Mouse (Mus musculus): ENCODE results near the gene Unc45b. TPM values are rescaled to one million over a fixed set of nuclear protein-coding genes. Genes with fewer than 3 reads are reported as not detected.
A peak's percentile ranks its signal among the peaks of the same experiment; 100 is the strongest.
"Not testable (repeated sequence)": the region's sequence is repeated elsewhere in the genome, so short reads cannot be mapped to it uniquely, and the experiment has no call there.

Unc45b gene
- polyA plus RNA-seq, 1 experiment from 2014 or later: 0.25 TPM

GRCm38 (mm10) chr11:82951865-82952611, 41.7 kb downstream of the Unc45b start:
- peaks cover 60% of the 10 kb centered on the region for H3K27me3 ChIP-seq
- no peaks in the 10 kb centered on the region for H3K36me3 ChIP-seq (ENCODE audit: poor library complexity, severe bottlenecking)
- no peak overlapping the region for H3K27ac ChIP-seq
- ATAC-seq: no peak
- no peaks in the 10 kb centered on the region for H3K9me3 ChIP-seq (replicated peaks)
- H3K4me1 ChIP-seq: no peaks in the 10 kb centered on the region
- H3K4me3 ChIP-seq: no peak overlapping the region
- 0 out of 2 replicates have a peak overlapping the region, but pooled peaks have one; percentile 9 for H3K4me2 ChIP-seq
- 0 out of 2 replicates have a peak overlapping the region, but pooled peaks have one; percentile 19 for H3K9ac ChIP-seq
- 13% methylated on average over 28 of the region's 28 CpGs for WGBS

GRCm38 (mm10) chr11:82952612-82953542, 42.5 kb downstream of the Unc45b start:
- H3K27ac ChIP-seq: no peak overlapping the region
- no peak for ATAC-seq
- H3K9ac ChIP-seq: no peak overlapping the region
- 71% methylated on average over 9 of the region's 9 CpGs for WGBS
- H3K27me3 ChIP-seq: peaks cover 60% of the 10 kb centered on the region
- no peaks in the 10 kb centered on the region for H3K4me1 ChIP-seq
- no peaks in the 10 kb centered on the region for H3K36me3 ChIP-seq (ENCODE audit: poor library complexity, severe bottlenecking)
- H3K4me3 ChIP-seq: no peak overlapping the region
- no peak overlapping the region for H3K4me2 ChIP-seq
- H3K9me3 ChIP-seq (replicated peaks): no peaks in the 10 kb centered on the region

GRCm38 (mm10) chr11:82954631-82955030, 44.3 kb downstream of the Unc45b start:
- 75% methylated on average over 6 of the region's 6 CpGs for WGBS
- peaks cover 53% of the 10 kb centered on the region for H3K27me3 ChIP-seq
- H3K27ac ChIP-seq: no peak overlapping the region
- H3K36me3 ChIP-seq (ENCODE audit: poor library complexity, severe bottlenecking): no peaks in the 10 kb centered on the region
- no peak overlapping the region for H3K4me3 ChIP-seq
- H3K4me2 ChIP-seq: no peak overlapping the region
- no peaks in the 10 kb centered on the region for H3K9me3 ChIP-seq (replicated peaks)
- no peak overlapping the region for H3K9ac ChIP-seq
- ATAC-seq: no peak
- no peaks in the 10 kb centered on the region for H3K4me1 ChIP-seq

GRCm38 (mm10) chr11:82956925-82957324, 46.6 kb downstream of the Unc45b start:
- no peak for ATAC-seq
- no peaks in the 10 kb centered on the region for H3K9me3 ChIP-seq (replicated peaks)
- 80% methylated on average over 10 of the region's 10 CpGs for whole genome bisulfite sequencing

GRCm38 (mm10) chr11:82959613-82960012, 49.3 kb downstream of the Unc45b start:
- Histone ChIP-seq H3K9ac (no peak overlapping the region), H3K27ac (no peak overlapping the region), H3K4me2 (no peak overlapping the region), H3K4me3 (no peak overlapping the region), H3K36me3 (ENCODE audit: poor library complexity, severe bottlenecking) (no peaks in the 10 kb centered on the region), H3K4me1 (no peaks in the 10 kb centered on the region), H3K9me3 (replicated peaks) (no peaks in the 10 kb centered on the region), H3K27me3 (peaks cover 4% of the 10 kb centered on the region; the same call in 1 of the 2 replicates)
- no peak for ATAC-seq
- 16% methylated on average over 4 of the region's 4 CpGs for WGBS

More at GRCm38 (mm10) chr11:82956925-82957324, 46.6 kb downstream of the Unc45b start:
- H3K27me3 ChIP-seq: peaks cover 31% of the 10 kb centered on the region
- no peaks in the 10 kb centered on the region for H3K4me1 ChIP-seq
- H3K4me2 ChIP-seq: no peak overlapping the region
- H3K27ac ChIP-seq: no peak overlapping the region
- no peak overlapping the region for H3K9ac ChIP-seq
- no peaks in the 10 kb centered on the region for H3K36me3 ChIP-seq (ENCODE audit: poor library complexity, severe bottlenecking)
- H3K4me3 ChIP-seq: no peak overlapping the region

- WGBS: 84% methylated on average over 2 of the region's 2 CpGs
- H3K4me1 ChIP-seq: no peaks in the 10 kb centered on the region
- H3K27me3 ChIP-seq: 0 out of 2 replicates have a peak, but pooled peaks cover 2% of the 10 kb centered on the region
- no peak overlapping the region for H3K9ac ChIP-seq
- no peak overlapping the region for H3K27ac ChIP-seq
- no peak overlapping the region for H3K4me2 ChIP-seq
- no peaks in the 10 kb centered on the region for H3K9me3 ChIP-seq (replicated peaks)
- no peak overlapping the region for H3K4me3 ChIP-seq
- no peaks in the 10 kb centered on the region for H3K36me3 ChIP-seq (ENCODE audit: poor library complexity, severe bottlenecking)
- no peak for ATAC-seq
These were observed 51.4 kb downstream of the Unc45b start for GRCm38 (mm10) chr11:82961743-82962142.

- no peak overlapping the region for H3K4me2 ChIP-seq
- no peak for ATAC-seq
- H3K27me3 ChIP-seq: 0 out of 2 replicates have a peak, but pooled peaks cover 2% of the 10 kb centered on the region
- no peak overlapping the region for H3K9ac ChIP-seq
- H3K4me1 ChIP-seq: no peaks in the 10 kb centered on the region
- H3K4me3 ChIP-seq: no peak overlapping the region
- no peaks in the 10 kb centered on the region for H3K9me3 ChIP-seq (replicated peaks)
- WGBS: 87% methylated on average over 8 of the region's 8 CpGs
- H3K27ac ChIP-seq: no peak overlapping the region
- H3K36me3 ChIP-seq (ENCODE audit: poor library complexity, severe bottlenecking): no peaks in the 10 kb centered on the region
These were observed 51.9 kb downstream of the Unc45b start for GRCm38 (mm10) chr11:82962215-82962614.

- ATAC-seq: peak; percentile 58; the same call in 1 of the 2 replicates
- no peak overlapping the region for H3K27ac ChIP-seq
These were observed 60.6 kb downstream of the Unc45b start for GRCm38 (mm10) chr11:82970712-82971589.

GRCm38 (mm10) chr11:82971590-82971974, 61.2 kb downstream of the Unc45b start:
- H3K27me3 ChIP-seq: no peaks in the 10 kb centered on the region
- peak overlapping the region; percentile 54 for H3K9ac ChIP-seq
- H3K4me1 ChIP-seq: peaks cover 11% of the 10 kb centered on the region; the same call in 1 of the 2 replicates
- H3K4me2 ChIP-seq: peak overlapping the region; percentile 57
- H3K9me3 ChIP-seq (replicated peaks): no peaks in the 10 kb centered on the region
- WGBS: 81% methylated on average over 10 of the region's 11 CpGs
- no peak for ATAC-seq
- peak overlapping the region; percentile 16; the same call in 1 of the 2 replicates for H3K4me3 ChIP-seq
- H3K36me3 ChIP-seq (ENCODE audit: poor library complexity, severe bottlenecking): no peaks in the 10 kb centered on the region
- H3K27ac ChIP-seq: no peak overlapping the region

More at GRCm38 (mm10) chr11:82970712-82971589, 60.6 kb downstream of the Unc45b start:
- Histone ChIP-seq H3K36me3 (ENCODE audit: poor library complexity, severe bottlenecking) (no peaks in the 10 kb centered on the region), H3K27me3 (no peaks in the 10 kb centered on the region), H3K9ac (peak overlapping the region; percentile 54), H3K4me1 (peaks cover 11% of the 10 kb centered on the region; the same call in 1 of the 2 replicates), H3K4me3 (peak overlapping the region; percentile 16), H3K4me2 (peak overlapping the region; percentile 57), H3K9me3 (replicated peaks) (no peaks in the 10 kb centered on the region)
- WGBS: 9% methylated on average over 31 of the region's 31 CpGs

- Histone ChIP-seq H3K9ac (no peak overlapping the region), H3K27ac (no peak overlapping the region), H3K4me3 (no peak overlapping the region), H3K27me3 (no peaks in the 10 kb centered on the region), H3K36me3 (ENCODE audit: poor library complexity, severe bottlenecking) (peaks cover 3% of the 10 kb centered on the region; the same call in 1 of the 2 replicates), H3K4me2 (no peak overlapping the region), H3K4me1 (peaks cover 11% of the 10 kb centered on the region; the same call in 1 of the 2 replicates), H3K9me3 (replicated peaks) (no peaks in the 10 kb centered on the region)
- no peak for ATAC-seq
- WGBS: 69% methylated on average over 5 of the region's 5 CpGs
These were observed 63.6 kb downstream of the Unc45b start for GRCm38 (mm10) chr11:82973916-82974315.

GRCm38 (mm10) chr11:82982409-82982808, 72.1 kb downstream of the Unc45b start:
- not testable (repeated sequence) for H3K27ac ChIP-seq; H3K9ac ChIP-seq; H3K4me2 ChIP-seq; ATAC-seq; H3K9me3 ChIP-seq (replicated peaks); H3K4me3 ChIP-seq; H3K27me3 ChIP-seq; H3K4me1 ChIP-seq
- 87% methylated on average over 2 of the region's 2 CpGs for WGBS
- peaks cover 52% of the 10 kb centered on the region for H3K36me3 ChIP-seq (ENCODE audit: poor library complexity, severe bottlenecking)
